Mouse (Mus musculus) kidney, embryonic 14.5 days (tissue): ENCODE results near the gene Nsd2. TPM values are rescaled to one million over a fixed set of nuclear protein-coding genes. Genes with fewer than 3 reads are reported as not detected.
"Not testable (repeated sequence)": the region's sequence is repeated elsewhere in the genome, so short reads cannot be mapped to it uniquely, and the experiment has no call there.

ENCODE experiments used
- ATAC-seq: fragments of 200-750 bp; cut with Nextera tagmentation; 2 replicates; pipeline ENCODE4 v1.8.0; 2017; ENCODE audit warnings: moderate number of reproducible peaks, mild to moderate bottlenecking, moderate TSS enrichment, moderate library complexity; ENCODE audit not compliant: low FRiP score, low TSS enrichment
- H3K27ac ChIP-seq: fragments of 300-500 bp; sonication (generic); 2 replicates; pipeline ENCODE4 v1.5.1; 2014; ENCODE audit warnings: low read depth, mild to moderate bottlenecking, low read length, moderate library complexity, mixed read lengths
- H3K27me3 ChIP-seq: fragments of 300-500 bp; sonication (generic); 2 replicates; pipeline ENCODE4 v1.6.1; 2014; ENCODE audit warnings: mild to moderate bottlenecking, low read length; ENCODE audit not compliant: control insufficient read depth, insufficient read depth
- H3K36me3 ChIP-seq: fragments of 300-500 bp; sonication (generic); 2 replicates; pipeline ENCODE4 v1.6.1; 2014; ENCODE audit warnings: low read length, mixed read lengths; ENCODE audit not compliant: control insufficient read depth, insufficient read depth
- H3K4me1 ChIP-seq: fragments of 300-500 bp; sonication (generic); 2 replicates; pipeline ENCODE4 v1.6.1; 2014; ENCODE audit warnings: low read length, mixed read lengths; ENCODE audit not compliant: control insufficient read depth, insufficient read depth
- H3K4me2 ChIP-seq: fragments of 300-500 bp; sonication (generic); replicated peaks from 2 replicates; pipeline ENCODE4 v1.6.1; 2014; ENCODE audit warnings: low read depth, mild to moderate bottlenecking, low read length
- H3K4me3 ChIP-seq: fragments of 300-500 bp; sonication (generic); 2 replicates; pipeline ENCODE4 v1.5.1; 2014; ENCODE audit warnings: mild to moderate bottlenecking, low read length
- H3K9ac ChIP-seq: fragments of 300-500 bp; sonication (generic); 2 replicates; pipeline ENCODE4 v1.6.1; 2014; ENCODE audit warnings: low read depth, mild to moderate bottlenecking, low read length, moderate library complexity
- H3K9me3 ChIP-seq: fragments of 300-500 bp; sonication (generic); 2 replicates; pipeline ENCODE4 v1.6.1; 2016; ENCODE audit warnings: low read length; ENCODE audit not compliant: control insufficient read depth
- WGBS: fragments of 180-500 bp; shearing (Covaris S2); extraction: QIAGEN DNeasy Blood & Tissue Kit; methylation state at CpG from one replicate; pipeline ENCODE4 v1.1.7; 2014; 5-methylcytosine and 5-hydroxymethylcytosine counted together
- polyA plus RNA-seq: library from polyadenylated mRNA; unstranded; fragments of >200 nt; fragmentation: Nextera tagmentation; extraction: Ambion mirVana; gene quantifications from 2 replicates; pipeline ENCODE4 v1.2.1, GENCODE M21; 2014

The Nsd2 gene
- polyA plus RNA-seq, 1 experiment from 2014 or later, result 68.7 TPM

DNA sequence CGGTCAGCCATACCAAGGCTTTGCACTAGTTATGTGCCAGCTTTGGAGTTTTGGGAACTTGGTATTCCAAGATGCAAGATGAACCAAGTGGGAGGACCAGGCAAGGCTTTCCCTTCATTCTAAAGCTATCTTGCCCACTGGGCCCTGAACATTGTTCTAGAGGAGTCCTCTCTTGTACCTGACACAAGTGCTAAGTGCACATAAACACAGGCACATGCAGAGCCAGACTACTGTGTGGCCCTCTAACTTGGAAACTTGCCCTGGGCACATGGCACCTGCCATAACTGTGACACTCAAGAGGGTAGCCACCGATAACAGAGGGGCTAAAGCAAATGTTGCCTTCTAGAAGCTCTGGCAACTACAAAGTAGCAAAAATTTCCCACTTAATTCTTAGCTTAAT is 82.2 kb downstream of the Nsd2 start:
- Histone ChIP-seq H3K4me2 (no peak overlapping the region), H3K36me3 (peaks cover 52% of the 10 kb centered on the region), H3K27me3 (no peaks in the 10 kb centered on the region), H3K4me3 (no peak overlapping the region), H3K27ac (no peak overlapping the region), H3K9me3 (no peaks in the 10 kb centered on the region), H3K9ac (no peak overlapping the region), H3K4me1 (no peaks in the 10 kb centered on the region)
- WGBS, result 95% methylated on average over 2 of the region's 2 CpGs
- ATAC-seq, result no peak

DNA sequence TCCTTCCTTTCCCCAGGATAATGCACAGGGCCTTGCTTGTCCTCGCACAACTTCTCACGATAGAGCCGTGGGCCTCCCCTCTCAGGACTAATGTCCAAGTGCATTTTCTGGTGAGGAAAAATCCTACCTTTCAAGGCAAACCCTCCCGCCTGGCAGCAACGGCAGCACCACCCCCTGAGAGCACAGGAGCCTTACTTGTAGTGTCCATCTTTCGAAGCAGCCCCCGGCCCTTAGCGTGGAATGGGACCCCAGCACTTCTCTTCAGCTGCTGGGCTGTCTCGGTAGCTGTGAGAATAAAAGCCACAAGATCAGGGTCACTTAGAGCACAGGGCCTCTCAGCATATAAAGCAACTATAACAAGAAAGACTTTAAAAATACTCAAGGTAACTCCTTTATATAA is 82.7 kb downstream of the Nsd2 start:
- H3K4me2 ChIP-seq, result no peak overlapping the region
- no peak overlapping the region for H3K27ac ChIP-seq
- H3K27me3 ChIP-seq, result no peaks in the 10 kb centered on the region
- 90% methylated on average over 9 of the region's 9 CpGs for WGBS
- no peaks in the 10 kb centered on the region for H3K9me3 ChIP-seq
- no peak for ATAC-seq
- H3K4me1 ChIP-seq, result no peaks in the 10 kb centered on the region
- no peak overlapping the region for H3K9ac ChIP-seq
- no peak overlapping the region for H3K4me3 ChIP-seq
- peaks cover 48% of the 10 kb centered on the region for H3K36me3 ChIP-seq

DNA sequence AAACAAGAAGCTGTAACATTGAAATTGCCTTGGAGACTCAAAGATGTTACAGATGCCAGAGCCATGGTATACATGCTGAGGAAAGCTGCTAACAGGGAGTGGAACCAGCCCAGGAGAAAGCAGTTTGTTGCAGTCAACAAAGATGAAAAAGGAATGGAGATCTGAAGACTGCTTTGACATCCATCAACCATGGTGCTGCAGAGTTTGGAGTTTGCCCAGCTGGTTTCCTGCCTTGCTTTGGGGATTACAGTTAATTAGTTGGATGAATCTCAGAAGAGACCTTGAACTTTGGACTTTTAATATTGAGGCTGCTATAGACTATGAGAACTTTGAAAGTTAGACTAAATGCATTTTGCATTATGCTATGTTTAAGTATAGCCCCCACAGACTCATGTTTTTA is 94.5 kb downstream of the Nsd2 start:
- H3K4me2 ChIP-seq, H3K27me3 ChIP-seq, H3K4me3 ChIP-seq, H3K4me1 ChIP-seq, ATAC-seq, H3K9me3 ChIP-seq, H3K9ac ChIP-seq, H3K27ac ChIP-seq: not testable (repeated sequence)
- peaks cover 43% of the 10 kb centered on the region for H3K36me3 ChIP-seq

DNA sequence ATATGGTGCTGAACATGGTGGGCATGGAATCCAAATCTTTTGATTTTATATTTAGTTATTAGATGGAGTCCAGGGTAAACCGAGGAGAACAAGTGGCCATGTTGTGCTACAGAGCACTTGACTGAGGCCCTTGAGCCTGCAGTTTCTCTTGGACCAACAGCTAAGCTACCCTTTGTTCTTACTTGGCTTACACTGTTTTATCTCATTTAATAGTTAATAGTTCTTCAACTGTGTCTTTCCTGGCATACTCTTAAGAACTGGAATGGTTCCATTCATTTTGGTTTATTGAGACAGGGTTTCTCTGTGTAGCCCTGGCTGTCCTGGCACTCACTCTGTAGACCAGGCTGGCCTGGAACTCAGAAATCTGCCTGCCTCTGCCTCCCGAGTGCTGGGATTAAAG is 96.1 kb downstream of the Nsd2 start:
- not testable (repeated sequence) for H3K27me3 ChIP-seq, H3K4me2 ChIP-seq, H3K4me3 ChIP-seq, H3K4me1 ChIP-seq, H3K9me3 ChIP-seq, ATAC-seq, H3K27ac ChIP-seq, H3K9ac ChIP-seq
- peaks cover 59% of the 10 kb centered on the region for H3K36me3 ChIP-seq
- WGBS, result 100% methylated on average over 2 of the region's 2 CpGs

DNA sequence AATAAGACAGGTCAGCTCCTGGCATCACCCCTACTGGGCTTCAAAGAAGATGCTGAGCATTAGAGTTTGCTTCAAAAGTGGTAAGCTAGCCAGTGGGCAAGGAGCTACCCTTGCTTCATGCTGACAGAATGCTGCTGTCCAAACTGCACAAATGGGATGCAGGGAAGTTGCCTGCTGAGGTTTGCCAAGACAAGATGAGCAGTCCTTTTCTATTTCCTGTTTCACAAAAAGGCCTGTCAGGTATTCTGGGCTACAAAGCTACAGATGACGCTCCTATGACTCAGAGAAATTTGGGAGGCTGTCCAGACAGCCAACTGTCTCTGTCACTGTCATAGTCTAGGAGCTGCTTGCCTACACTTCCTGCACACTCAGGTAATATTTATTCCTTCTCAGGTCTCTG is 98.9 kb downstream of the Nsd2 start:
- Histone ChIP-seq H3K27ac (no peak overlapping the region), H3K9me3 (no peaks in the 10 kb centered on the region), H3K9ac (no peak overlapping the region), H3K36me3 (peaks cover 55% of the 10 kb centered on the region), H3K4me2 (no peak overlapping the region), H3K4me1 (no peaks in the 10 kb centered on the region), H3K27me3 (no peaks in the 10 kb centered on the region), H3K4me3 (no peak overlapping the region)
- ATAC-seq, result no peak
- WGBS, result 100% methylated on average over 1 of the region's 1 CpGs

DNA sequence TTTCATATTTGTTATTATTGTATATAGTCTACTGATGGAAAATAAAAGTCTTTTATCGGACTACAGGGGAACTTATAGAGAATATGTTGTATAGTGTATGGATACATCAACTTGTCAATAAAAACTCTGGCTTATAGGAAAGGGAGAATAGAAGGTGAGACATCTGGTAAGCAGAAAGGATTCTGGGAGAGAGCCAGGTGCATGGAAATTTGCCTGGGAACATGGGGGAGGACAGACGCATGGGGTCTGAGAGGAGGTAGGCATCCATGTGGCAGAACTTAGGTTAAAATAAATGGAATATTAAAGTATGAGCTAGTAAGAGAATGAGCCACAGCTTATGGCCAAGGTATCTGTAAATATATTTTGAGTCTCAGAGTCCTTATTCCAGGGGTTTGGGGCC is 99.5 kb downstream of the Nsd2 start:
- Histone ChIP-seq H3K27me3 (no peaks in the 10 kb centered on the region), H3K4me3 (no peak overlapping the region), H3K9ac (no peak overlapping the region), H3K4me1 (no peaks in the 10 kb centered on the region), H3K9me3 (no peaks in the 10 kb centered on the region), H3K27ac (no peak overlapping the region), H3K36me3 (peaks cover 55% of the 10 kb centered on the region), H3K4me2 (no peak overlapping the region)
- 92% methylated on average over 2 of the region's 2 CpGs for WGBS
- ATAC-seq, result no peak

DNA sequence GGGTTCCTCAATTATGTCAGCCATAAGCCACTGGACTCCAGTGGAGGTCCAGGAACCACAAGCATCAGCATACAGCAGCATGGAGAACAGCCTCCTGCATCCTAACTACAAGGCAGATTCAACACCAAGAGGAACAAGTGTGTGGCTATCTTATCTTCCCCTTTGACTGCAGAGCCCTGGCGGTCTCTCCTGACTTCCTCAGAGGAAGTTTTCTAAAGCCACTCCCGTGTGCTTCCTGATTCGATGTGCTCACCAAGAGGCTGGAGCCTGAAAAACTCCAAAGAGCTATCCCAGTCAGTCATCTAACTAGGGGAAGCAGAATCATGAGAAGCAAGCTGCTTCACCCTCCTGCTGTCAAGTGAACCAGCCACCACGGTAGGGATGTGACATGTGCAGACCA is 100.4 kb downstream of the Nsd2 start:
- H3K27me3 ChIP-seq, result no peaks in the 10 kb centered on the region
- no peak overlapping the region for H3K9ac ChIP-seq
- WGBS, result 87% methylated on average over 4 of the region's 4 CpGs
- ATAC-seq, result no peak
- no peaks in the 10 kb centered on the region for H3K4me1 ChIP-seq
- no peak overlapping the region for H3K4me3 ChIP-seq
- H3K9me3 ChIP-seq, result no peaks in the 10 kb centered on the region
- H3K27ac ChIP-seq, result no peak overlapping the region
- H3K36me3 ChIP-seq, result peaks cover 51% of the 10 kb centered on the region
- H3K4me2 ChIP-seq, result no peak overlapping the region

DNA sequence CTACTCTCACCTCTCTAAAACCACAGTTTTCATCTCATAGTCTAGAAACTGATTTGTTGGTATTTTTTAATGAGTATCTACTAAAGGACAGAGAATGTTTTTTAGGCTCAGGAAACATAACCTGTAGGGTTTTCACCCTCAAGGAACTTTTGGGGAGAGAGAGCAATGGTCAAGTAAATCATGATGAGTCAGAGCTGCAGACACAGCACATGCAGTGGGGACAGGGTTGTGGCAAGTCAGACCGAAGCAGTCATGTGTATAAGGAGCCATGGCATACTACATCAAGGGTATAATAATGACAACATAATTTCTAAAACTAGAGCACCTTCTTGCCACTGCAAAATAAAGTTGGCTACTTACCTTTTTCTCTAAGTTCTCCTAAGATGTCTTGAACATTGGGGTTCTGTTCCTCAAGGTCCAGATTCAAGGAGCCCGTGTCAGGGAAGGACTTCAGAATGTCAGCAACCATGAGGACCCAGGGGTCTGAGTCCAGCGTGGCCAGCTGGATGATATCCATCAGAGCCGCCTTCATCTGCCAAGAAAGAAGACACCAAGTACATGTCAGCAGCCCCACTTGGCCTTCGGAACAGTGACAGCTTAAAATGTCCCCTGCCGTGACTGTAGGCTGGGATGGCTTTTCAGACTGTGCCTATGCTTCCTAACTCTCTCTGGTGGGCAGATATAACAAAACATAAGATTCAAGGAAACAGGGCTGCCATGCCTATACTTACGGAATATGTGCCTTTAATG is 101.1 kb downstream of the Nsd2 start:
- Histone ChIP-seq H3K36me3 (peaks cover 44% of the 10 kb centered on the region), H3K27me3 (no peaks in the 10 kb centered on the region), H3K9me3 (no peaks in the 10 kb centered on the region), H3K9ac (no peak overlapping the region), H3K4me1 (no peaks in the 10 kb centered on the region), H3K27ac (no peak overlapping the region), H3K4me3 (no peak overlapping the region), H3K4me2 (no peak overlapping the region)
- ATAC-seq, result no peak
- 88% methylated on average over 7 of the region's 7 CpGs for WGBS

DNA sequence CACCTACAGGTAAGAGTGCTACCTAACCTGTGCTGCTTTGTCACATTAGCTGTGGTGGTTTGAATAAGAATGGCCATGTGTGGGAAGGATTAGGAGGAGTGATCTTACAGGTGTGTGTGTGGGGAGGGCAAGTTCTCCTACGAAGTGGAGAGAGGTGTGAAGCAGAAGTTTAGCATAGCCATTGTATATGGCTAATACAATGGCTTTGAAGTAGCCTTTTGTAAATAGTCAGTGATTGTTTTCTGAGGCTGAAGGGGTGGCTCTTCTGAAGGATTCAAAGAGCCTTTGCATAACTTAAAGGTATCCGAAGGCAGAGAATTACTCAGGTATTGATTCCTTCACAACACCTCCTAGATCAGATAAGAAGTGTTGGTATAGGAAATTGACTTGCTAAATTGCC is 102.0 kb downstream of the Nsd2 start:
- 43% methylated on average over 2 of the region's 2 CpGs for WGBS
- Histone ChIP-seq H3K4me1 (no peaks in the 10 kb centered on the region), H3K27me3 (no peaks in the 10 kb centered on the region), H3K27ac (no peak overlapping the region), H3K4me3 (no peak overlapping the region), H3K36me3 (peaks cover 40% of the 10 kb centered on the region), H3K4me2 (no peak overlapping the region), H3K9ac (no peak overlapping the region), H3K9me3 (no peaks in the 10 kb centered on the region)
- no peak for ATAC-seq
